Mouse (Mus musculus) kidney, adult 8-10 months (tissue): ENCODE measurements around the gene Mmrn2.

Experiments used
- DNase-seq, 2 experiments: peaks; one replicate each; pipeline ENCODE4 v3.0.0; 2022

The Mmrn2 gene

GRCm38 (mm10) chr14:34375415-34375904 lies at the start of gene Mmrn2:
Gene Mmrn2 (plus strand): TSS chr14:34375465.
- DNase-seq, result no peak

GRCm38 (mm10) chr14:34326606-34327005 lies 48.7 kb upstream of the Mmrn2 start:
- DNase-seq, result no peak

GRCm38 (mm10) chr14:34327618-34328017 lies 47.6 kb upstream of the Mmrn2 start:
- no peak for DNase-seq

- DNase-seq, result no peak
These were observed 44.6 kb upstream of the Mmrn2 start for GRCm38 (mm10) chr14:34330657-34331158.

GRCm38 (mm10) chr14:34331886-34332285 lies 43.4 kb upstream of the Mmrn2 start:
- peak; percentile 47 to 60 for DNase-seq

- no peak for DNase-seq
These were observed 42.8 kb upstream of the Mmrn2 start for GRCm38 (mm10) chr14:34332476-34332875.

GRCm38 (mm10) chr14:34339446-34339845 lies 35.8 kb upstream of the Mmrn2 start:
- DNase-seq, result no peak

- DNase-seq, result no peak
These were observed 33.3 kb upstream of the Mmrn2 start for GRCm38 (mm10) chr14:34341993-34342392.

GRCm38 (mm10) chr14:34343078-34343477 lies 32.2 kb upstream of the Mmrn2 start:
- DNase-seq, result no peak

- no peak for DNase-seq
These were observed 30.9 kb upstream of the Mmrn2 start for GRCm38 (mm10) chr14:34344361-34344760.

GRCm38 (mm10) chr14:34345771-34346566 lies 29.3 kb upstream of the Mmrn2 start:
- DNase-seq, result no peak

GRCm38 (mm10) chr14:34347084-34347483 lies 28.2 kb upstream of the Mmrn2 start:
- DNase-seq, result no peak

GRCm38 (mm10) chr14:34348301-34348700 lies 27.0 kb upstream of the Mmrn2 start:
- DNase-seq, result no peak

- peak in 1 of 2 experiments; percentile 38 for DNase-seq
These were observed 26.3 kb upstream of the Mmrn2 start for GRCm38 (mm10) chr14:34349007-34349406.

- no peak for DNase-seq
These were observed 23.6 kb upstream of the Mmrn2 start for GRCm38 (mm10) chr14:34351660-34352059.

GRCm38 (mm10) chr14:34352523-34352922 lies 22.7 kb upstream of the Mmrn2 start:
- DNase-seq, result no peak

GRCm38 (mm10) chr14:34353326-34353725 lies 21.9 kb upstream of the Mmrn2 start:
- no peak for DNase-seq

- DNase-seq, result peak; percentile 59 to 73
These were observed 20.8 kb upstream of the Mmrn2 start for GRCm38 (mm10) chr14:34354456-34354855.

GRCm38 (mm10) chr14:34355301-34355700 lies 20.0 kb upstream of the Mmrn2 start, which contains the start of gene Fam25c:
Gene Fam25c (minus strand): TSS chr14:34355433.
- no peak for DNase-seq

GRCm38 (mm10) chr14:34357671-34358455 lies 17.4 kb upstream of the Mmrn2 start:
- DNase-seq, result peak; percentile 88 to 91

- DNase-seq, result no peak
These were observed 15.5 kb upstream of the Mmrn2 start for GRCm38 (mm10) chr14:34359676-34360244.

- DNase-seq, result peak; percentile 37 to 63
These were observed 15.0 kb upstream of the Mmrn2 start for GRCm38 (mm10) chr14:34360251-34360650.

- DNase-seq, result no peak
These were observed 13.1 kb upstream of the Mmrn2 start for GRCm38 (mm10) chr14:34362135-34362534.
